8 mouse cellular contexts compared by ENCODE assay signal in the genomic region with DNA sequence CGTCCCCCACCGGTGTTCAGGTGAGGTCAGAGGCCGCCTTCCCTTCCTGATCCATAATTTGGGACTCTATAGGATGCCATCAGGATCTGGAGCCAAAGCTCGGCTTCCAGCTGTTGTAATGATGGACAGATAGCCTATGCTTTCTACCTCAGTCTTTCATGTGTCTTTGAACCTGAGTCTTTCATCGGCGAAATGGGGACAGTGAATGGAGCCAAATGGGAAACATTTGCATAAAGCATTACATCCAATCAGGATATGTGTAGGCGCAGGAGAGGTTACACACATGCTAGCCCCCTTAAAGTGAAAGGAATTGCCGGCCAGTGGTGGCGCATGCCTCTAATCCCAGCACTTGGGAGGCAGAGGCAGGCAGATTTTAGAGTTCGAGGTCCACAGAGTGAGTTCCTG. TPM values are rescaled to one million over a fixed set of nuclear protein-coding genes. Genes with fewer than 3 reads are reported as not detected.
A peak's percentile ranks its signal among the peaks of the same experiment; 100 is the strongest.
DNase-seq lines count a peak whose midpoint lies in the region; ATAC-seq lines count a peak whose summit lies in the region.

No protein-coding gene starts in this region.

- peak overlapping the region; percentile 67 for H3K4me2 ChIP-seq in hindbrain, embryonic 16.5 days (ENCODE audit: low read length)

- peak overlapping the region; percentile 88 for H3K27ac ChIP-seq in embryonic facial prominence, embryonic 10.5 days (replicated peaks)
- H3K27ac ChIP-seq in hindbrain, embryonic 16.5 days (ENCODE audit: low read depth, low read length) = peak overlapping the region; percentile 95

- WGBS in embryonic facial prominence, embryonic 10.5 days = 3% methylated on average over 10 of the region's 10 CpGs
- 3% methylated on average over 10 of the region's 10 CpGs for WGBS in hindbrain, embryonic 16.5 days

- no peaks in the 10 kb centered on the region for H3K9me3 ChIP-seq in embryonic facial prominence, embryonic 10.5 days
- no peaks in the 10 kb centered on the region for H3K9me3 ChIP-seq in hindbrain, embryonic 16.5 days (ENCODE audit: control insufficient read depth, low read length)
- no peaks in the 10 kb centered on the region for H3K9me3 ChIP-seq in megakaryocyte, embryonic 14.5 days

- H3K4me3 ChIP-seq in embryonic facial prominence, embryonic 10.5 days = peak overlapping the region; percentile 85
- peak overlapping the region; percentile 83 for H3K4me3 ChIP-seq in hindbrain, embryonic 16.5 days (ENCODE audit: low read length)
- H3K4me3 ChIP-seq in megakaryocyte, embryonic 14.5 days (replicated peaks) = peak overlapping the region; percentile 99

- peak; percentile 58 for ATAC-seq in frontal cortex, adult (ENCODE audit: low TSS enrichment)
- peak; percentile 46 for ATAC-seq in hindbrain, embryonic 16.5 days

- peaks cover 15% of the 10 kb centered on the region for H3K4me1 ChIP-seq in embryonic facial prominence, embryonic 10.5 days
- peaks cover 9% of the 10 kb centered on the region for H3K4me1 ChIP-seq in hindbrain, embryonic 16.5 days (ENCODE audit: control insufficient read depth, insufficient read depth, low read depth, low read length)
- H3K4me1 ChIP-seq in megakaryocyte, embryonic 14.5 days = peaks cover 47% of the 10 kb centered on the region

- H3K27me3 ChIP-seq in embryonic facial prominence, embryonic 10.5 days (replicated peaks; ENCODE audit: low read depth, poor library complexity, severe bottlenecking) = no peaks in the 10 kb centered on the region
- H3K27me3 ChIP-seq in hindbrain, embryonic 16.5 days (replicated peaks; ENCODE audit: control insufficient read depth, insufficient read depth, low read length) = no peaks in the 10 kb centered on the region
- H3K27me3 ChIP-seq in megakaryocyte, embryonic 14.5 days (replicated peaks) = no peaks in the 10 kb centered on the region

- peaks cover 61% of the 10 kb centered on the region for H3K36me3 ChIP-seq in embryonic facial prominence, embryonic 10.5 days (replicated peaks)
- H3K36me3 ChIP-seq in hindbrain, embryonic 16.5 days (ENCODE audit: control insufficient read depth, insufficient read depth, low read length) = peaks cover 23% of the 10 kb centered on the region
- H3K36me3 ChIP-seq in megakaryocyte, embryonic 14.5 days (replicated peaks; ENCODE audit: low read length) = peaks cover 76% of the 10 kb centered on the region

- H3K9ac ChIP-seq in hindbrain, embryonic 16.5 days (ENCODE audit: low read depth, low read length) = peak overlapping the region; percentile 86

- no peak for DNase-seq in frontal cortex, postnatal 14 days (ENCODE audit: low spot score in 2 of 2)
- DNase-seq in 416B (ENCODE audit: low read depth) = peak; percentile 82
- peak; percentile 61 for DNase-seq in embryonic facial prominence, embryonic 10.5 days (ENCODE audit: low spot score)
- no peak for DNase-seq in spleen, postnatal 14 days (ENCODE audit: low spot score in 2 of 2)
- DNase-seq in urinary bladder, adult 2 months (ENCODE audit: low spot score) = no peak

RNA-seq across cellular contexts. Expression of a gene that starts 0.7 kb away (rescaled TPM):
- polyA plus RNA-seq in embryonic facial prominence, embryonic 10.5 days (2016; fragmentation: Nextera tagmentation; extraction: Ambion mirVana) = 24.2 and 27.1 TPM in 2 replicates
- 26.1 and 32.7 TPM in 2 replicates for polyA plus RNA-seq in hindbrain, embryonic 16.5 days (2015; fragmentation: Nextera tagmentation; extraction: Ambion mirVana)
- 13.3 and 15.6 TPM in 2 replicates for polyA plus RNA-seq in megakaryocyte, embryonic 14.5 days (2012; ENCODE audit: insufficient read depth, low replicate concordance)
- polyA plus RNA-seq in urinary bladder, adult 2 months (2012; rRNA removed) = 5.4 and 8.1 TPM in 2 replicates

RNA-seq across cellular contexts. Expression of a gene that starts 5.2 kb away (rescaled TPM):
- polyA plus RNA-seq in embryonic facial prominence, embryonic 10.5 days (2016; fragmentation: Nextera tagmentation; extraction: Ambion mirVana) = not detected in 2 replicates
- polyA plus RNA-seq in hindbrain, embryonic 16.5 days (2015; fragmentation: Nextera tagmentation; extraction: Ambion mirVana) = not detected in 2 replicates
- not detected in 2 replicates for polyA plus RNA-seq in megakaryocyte, embryonic 14.5 days (2012; ENCODE audit: insufficient read depth, low replicate concordance)
- polyA plus RNA-seq in urinary bladder, adult 2 months (2012; rRNA removed) = 0.13 TPM in 1 of 2 replicates, not detected in the other

RNA-seq across cellular contexts. Expression of a gene that starts 9.5 kb away (rescaled TPM):
- 95.8 and 100 TPM in 2 replicates for polyA plus RNA-seq in embryonic facial prominence, embryonic 10.5 days (2016; fragmentation: Nextera tagmentation; extraction: Ambion mirVana)
- polyA plus RNA-seq in hindbrain, embryonic 16.5 days (2015; fragmentation: Nextera tagmentation; extraction: Ambion mirVana) = 108 and 114 TPM in 2 replicates
- 135 and 694 TPM in 2 replicates for polyA plus RNA-seq in megakaryocyte, embryonic 14.5 days (2012; ENCODE audit: insufficient read depth, low replicate concordance)
- 200 and 235 TPM in 2 replicates for polyA plus RNA-seq in urinary bladder, adult 2 months (2012; rRNA removed)

RNA-seq across cellular contexts. Expression of a gene that starts 10.1 kb away (rescaled TPM):
- polyA plus RNA-seq in embryonic facial prominence, embryonic 10.5 days (2016; fragmentation: Nextera tagmentation; extraction: Ambion mirVana) = 4.8 and 5.4 TPM in 2 replicates
- polyA plus RNA-seq in hindbrain, embryonic 16.5 days (2015; fragmentation: Nextera tagmentation; extraction: Ambion mirVana) = 6.7 and 7.8 TPM in 2 replicates
- polyA plus RNA-seq in megakaryocyte, embryonic 14.5 days (2012; ENCODE audit: insufficient read depth, low replicate concordance) = 5.4 TPM in 1 of 2 replicates, not detected in the other
- polyA plus RNA-seq in urinary bladder, adult 2 months (2012; rRNA removed) = 12.5 and 15.3 TPM in 2 replicates

RNA-seq across cellular contexts. Expression of a gene that starts 18.3 kb away (rescaled TPM):
- polyA plus RNA-seq in embryonic facial prominence, embryonic 10.5 days (2016; fragmentation: Nextera tagmentation; extraction: Ambion mirVana) = 8.5 and 8.6 TPM in 2 replicates
- polyA plus RNA-seq in hindbrain, embryonic 16.5 days (2015; fragmentation: Nextera tagmentation; extraction: Ambion mirVana) = 16.4 and 17.1 TPM in 2 replicates
- 0.40 TPM in 1 of 2 replicates, not detected in the other for polyA plus RNA-seq in megakaryocyte, embryonic 14.5 days (2012; ENCODE audit: insufficient read depth, low replicate concordance)
- 5.3 and 6.2 TPM in 2 replicates for polyA plus RNA-seq in urinary bladder, adult 2 months (2012; rRNA removed)

Comparison
In these comparisons a context has a peak if more than half of its experiments do, and no peak if none do; other contexts are left out.
1. DNase-seq: peak in 416B (single experiment) and embryonic facial prominence, embryonic 10.5 days (single experiment); none in frontal cortex, postnatal 14 days (0 of 2), spleen, postnatal 14 days (0 of 2) and urinary bladder, adult 2 months (single experiment).
2. Peak in every context shown above with its lines, with median percentiles within 50 percentile points of each other: H3K4me3 ChIP-seq.